Mouse (Mus musculus) hindbrain, embryonic 13.5 days (tissue): ENCODE data around the gene Mthfsl. TPM values are rescaled to one million over a fixed set of nuclear protein-coding genes. Genes with fewer than 3 reads are reported as not detected.
"Not testable (repeated sequence)": the region's sequence is repeated elsewhere in the genome, so short reads cannot be mapped to it uniquely, and the experiment has no call there.

Experiments used
- ATAC-seq: fragments of 200-750 bp; cut with Nextera tagmentation; 2 replicates; pipeline ENCODE4 v1.8.0; 2017; ENCODE audit warnings: moderate TSS enrichment; ENCODE audit not compliant: low FRiP score
- H3K27ac ChIP-seq: fragments of 300-500 bp; sonication (generic); 2 replicates; pipeline ENCODE4 v1.5.1; 2015; ENCODE audit warnings: inconsistent platforms, mild to moderate bottlenecking, moderate library complexity
- H3K27me3 ChIP-seq: fragments of 300-500 bp; sonication (generic); 2 replicates; pipeline ENCODE4 v1.6.1; 2015; ENCODE audit warnings: mild to moderate bottlenecking, inconsistent platforms
- H3K36me3 ChIP-seq: fragments of 300-500 bp; sonication (generic); 2 replicates; pipeline ENCODE4 v1.6.1; 2015; ENCODE audit warnings: mild to moderate bottlenecking, inconsistent platforms
- H3K4me1 ChIP-seq: fragments of 300-500 bp; sonication (generic); replicated peaks from 2 replicates; pipeline ENCODE4 v1.6.1; 2015; ENCODE audit warnings: inconsistent platforms
- H3K4me2 ChIP-seq: fragments of 300-500 bp; sonication (generic); 2 replicates; pipeline ENCODE4 v1.6.1; 2015; ENCODE audit warnings: inconsistent platforms, mild to moderate bottlenecking, moderate library complexity
- H3K4me3 ChIP-seq: fragments of 300-500 bp; sonication (generic); 2 replicates; pipeline ENCODE4 v1.5.1; 2015; ENCODE audit warnings: mild to moderate bottlenecking, inconsistent platforms
- H3K9ac ChIP-seq: fragments of 300-500 bp; sonication (generic); 2 replicates; pipeline ENCODE4 v1.6.1; 2015; ENCODE audit warnings: mild to moderate bottlenecking, inconsistent platforms
- H3K9me3 ChIP-seq: fragments of 300-500 bp; sonication (generic); 2 replicates; pipeline ENCODE4 v1.6.1; 2016; ENCODE audit warnings: inconsistent platforms
- WGBS: fragments of 180-500 bp; shearing (Covaris S2); methylation state at CpG from one replicate; pipeline ENCODE4 v1.1.7; 2015; 5-methylcytosine and 5-hydroxymethylcytosine counted together
- polyA plus RNA-seq: library from polyadenylated mRNA; unstranded; fragments of >200 nt; fragmentation: Nextera tagmentation; extraction: Ambion mirVana; gene quantifications from 2 replicates; pipeline ENCODE4 v1.2.1, GENCODE M21; 2015

The Mthfsl gene
- polyA plus RNA-seq: 41.8 and 44.5 TPM in 2 replicates

DNA sequence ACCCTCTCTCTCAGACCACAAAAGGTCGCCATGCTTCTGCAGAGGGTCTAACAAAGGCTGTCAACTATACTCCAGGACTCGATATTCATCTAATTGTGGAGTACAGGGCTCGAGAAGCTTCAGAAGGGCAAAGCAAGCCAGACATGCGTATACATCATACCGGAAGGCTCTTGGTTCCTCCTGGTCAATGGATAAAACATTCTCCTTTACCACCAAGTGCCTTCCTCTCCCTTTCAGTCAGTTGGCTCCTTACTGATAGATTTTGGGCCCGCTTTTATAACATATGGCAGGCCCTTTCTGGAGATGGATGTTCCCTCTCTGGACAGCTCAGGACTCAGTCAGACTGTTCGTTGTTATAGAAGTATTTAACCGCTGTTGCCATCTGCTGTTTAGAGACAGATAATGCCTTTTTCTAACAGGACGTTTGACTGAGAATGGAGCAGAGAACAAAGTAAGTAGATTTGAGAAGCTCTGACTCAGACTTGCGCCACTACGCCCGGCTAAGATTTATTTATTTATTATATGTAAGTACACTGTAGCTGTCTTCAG lies at the start of gene Mthfsl:
Gene Mthfsl, minus strand, starts transcription at position 308 of the 549 bp plus-strand sequence.
- Histone ChIP-seq H3K9ac (peak within 1 kb of the TSS; percentile 68), H3K4me2 (peak within 1 kb of the TSS; percentile 52), H3K27ac (peak within 1 kb of the TSS; percentile 87), H3K4me3 (peak within 1 kb of the TSS; percentile 37)
- H3K36me3 ChIP-seq, H3K4me1 ChIP-seq, H3K9me3 ChIP-seq, H3K27me3 ChIP-seq: not testable (repeated sequence)
- ATAC-seq: peak; percentile 78
- WGBS: 26% methylated on average over 11 of the region's 12 CpGs

DNA sequence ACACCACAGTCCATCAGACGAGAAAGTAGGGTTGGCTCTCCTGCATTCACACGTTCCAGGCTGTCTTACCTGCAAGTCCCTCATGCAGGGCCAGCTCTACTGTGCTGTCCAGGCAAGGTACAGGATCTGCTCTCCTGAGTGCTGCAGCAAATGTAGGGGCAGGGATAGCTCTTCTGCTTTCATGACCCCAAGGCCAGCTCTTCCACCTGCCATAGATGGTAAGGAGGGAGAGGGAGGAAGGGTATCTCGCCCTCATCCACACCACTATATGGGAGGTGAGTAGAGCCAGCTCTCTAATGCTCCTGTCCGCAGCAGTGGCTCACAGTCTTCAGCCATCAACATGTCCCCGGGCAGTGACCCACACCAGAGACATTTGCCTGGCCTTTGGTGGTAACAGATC lies 49.4 kb upstream of the Mthfsl start:
- 93% methylated on average over 4 of the region's 5 CpGs for WGBS
- H3K27ac ChIP-seq, H3K4me3 ChIP-seq, H3K4me2 ChIP-seq, H3K9ac ChIP-seq, H3K4me1 ChIP-seq, H3K27me3 ChIP-seq, H3K9me3 ChIP-seq, ATAC-seq, H3K36me3 ChIP-seq: not testable (repeated sequence)

DNA sequence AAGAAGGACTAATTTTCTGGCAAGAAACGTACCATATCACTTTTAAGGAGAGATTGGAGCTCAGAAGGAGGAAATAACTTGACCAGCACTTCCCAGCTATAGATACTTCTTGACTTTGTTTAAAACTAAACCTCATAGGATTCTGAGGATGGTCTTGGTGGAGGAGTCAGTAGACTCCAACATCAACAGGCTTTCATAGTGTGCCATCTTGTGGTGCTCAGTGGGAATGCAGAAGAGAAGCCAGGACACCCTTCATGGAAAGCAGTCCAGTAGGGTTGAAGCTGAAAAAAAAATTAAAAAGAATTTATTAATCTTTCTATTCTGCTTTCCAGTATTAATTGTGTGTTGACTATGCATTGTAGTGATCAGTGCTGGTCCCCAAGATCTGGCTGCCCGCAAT lies 26.6 kb upstream of the Mthfsl start:
- H3K4me2 ChIP-seq, H3K4me3 ChIP-seq, H3K36me3 ChIP-seq, H3K27ac ChIP-seq, H3K4me1 ChIP-seq, H3K9ac ChIP-seq, H3K9me3 ChIP-seq, ATAC-seq, H3K27me3 ChIP-seq: not testable (repeated sequence)
- WGBS: 20% methylated on average over 1 of the region's 2 CpGs

DNA sequence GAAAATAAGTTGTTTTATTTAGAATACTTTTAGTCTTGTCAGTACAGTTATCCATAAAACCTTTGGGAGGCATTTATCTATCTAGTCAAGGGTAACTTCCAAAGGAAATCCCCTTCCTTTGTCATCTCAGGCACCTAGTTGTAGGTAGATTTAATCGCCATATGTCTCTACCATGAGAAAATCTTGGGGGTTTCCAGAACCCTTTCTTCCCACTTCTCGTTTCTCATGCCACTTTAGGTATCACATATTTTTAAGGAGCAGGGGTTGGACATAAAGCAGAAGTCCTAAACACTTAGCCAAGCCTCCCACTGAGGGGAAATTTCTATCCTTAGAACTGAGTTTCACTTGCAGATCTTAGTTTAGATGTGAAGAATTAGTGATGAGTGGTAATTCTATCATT lies 25.9 kb upstream of the Mthfsl start:
- not testable (repeated sequence) for H3K4me3 ChIP-seq, ATAC-seq, H3K9ac ChIP-seq, H3K4me1 ChIP-seq, H3K9me3 ChIP-seq, H3K4me2 ChIP-seq, H3K27me3 ChIP-seq, H3K36me3 ChIP-seq, H3K27ac ChIP-seq
- 63% methylated on average over 1 of the region's 2 CpGs for WGBS

DNA sequence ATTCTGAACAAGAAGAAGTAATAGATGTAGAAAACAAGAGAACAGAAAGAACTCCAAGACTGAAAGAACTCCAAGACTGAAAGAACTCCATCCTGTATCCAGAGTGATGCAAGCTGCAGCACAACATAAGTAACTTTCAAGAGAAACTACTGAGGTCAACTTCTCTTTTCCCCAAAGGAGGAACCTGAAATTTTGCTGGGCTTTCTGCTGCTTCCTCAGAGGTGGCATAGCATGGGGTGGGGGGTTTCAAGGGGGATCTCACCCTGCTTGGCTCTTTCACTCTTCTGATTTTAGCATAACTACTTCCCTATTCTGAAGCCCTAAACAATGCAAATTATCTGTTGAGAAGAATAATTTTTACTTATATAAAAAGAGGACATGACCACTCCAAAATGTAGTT lies 15.2 kb upstream of the Mthfsl start:
- H3K9ac ChIP-seq, ATAC-seq, H3K27ac ChIP-seq, H3K36me3 ChIP-seq, H3K4me3 ChIP-seq, H3K27me3 ChIP-seq, H3K4me2 ChIP-seq, H3K4me1 ChIP-seq, H3K9me3 ChIP-seq: not testable (repeated sequence)

DNA sequence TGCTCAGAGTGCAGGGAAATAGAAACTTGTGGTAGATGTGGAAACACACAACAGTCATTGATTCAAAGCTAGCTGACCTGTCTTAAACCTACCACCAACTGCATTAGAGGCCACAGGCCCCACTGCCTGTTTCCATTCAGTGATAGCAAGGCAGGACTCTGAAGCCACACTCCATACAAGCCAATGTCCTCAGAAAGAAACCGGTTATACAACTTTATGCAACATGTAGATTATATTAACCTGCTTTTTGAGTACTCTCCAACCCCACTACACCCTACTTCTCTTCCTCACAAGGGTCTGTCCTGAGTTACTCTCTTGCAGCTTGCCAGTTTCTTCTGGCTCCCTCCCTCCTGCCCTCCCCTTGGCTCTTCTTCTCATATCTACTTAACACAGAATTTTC lies 13.1 kb upstream of the Mthfsl start:
- H3K9me3 ChIP-seq, H3K27ac ChIP-seq, H3K4me1 ChIP-seq, H3K4me3 ChIP-seq, H3K9ac ChIP-seq, H3K27me3 ChIP-seq, ATAC-seq, H3K4me2 ChIP-seq, H3K36me3 ChIP-seq: not testable (repeated sequence)
- WGBS: 95% methylated on average over 1 of the region's 1 CpGs

DNA sequence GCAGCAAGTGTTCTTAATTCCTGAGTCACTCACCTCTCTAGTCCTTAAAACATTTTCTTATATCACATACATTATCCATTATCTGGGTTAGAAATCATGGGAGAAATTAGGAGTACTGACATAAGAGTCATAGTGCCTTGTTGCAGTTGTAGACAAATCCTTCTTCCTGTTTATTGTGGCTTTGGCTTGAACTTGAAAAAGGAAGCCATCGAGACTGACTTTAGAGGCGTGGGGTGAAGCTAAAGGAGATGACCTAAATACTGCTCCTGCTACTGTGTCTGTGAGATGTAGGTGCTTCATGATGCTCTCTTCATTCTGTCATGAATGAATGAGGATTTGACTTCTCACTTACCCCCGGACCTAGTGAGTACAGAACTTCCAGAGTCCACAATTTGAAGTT lies 12.2 kb upstream of the Mthfsl start:
- H3K27me3 ChIP-seq, H3K9ac ChIP-seq, H3K9me3 ChIP-seq, H3K36me3 ChIP-seq, ATAC-seq, H3K4me3 ChIP-seq, H3K4me2 ChIP-seq, H3K4me1 ChIP-seq, H3K27ac ChIP-seq: not testable (repeated sequence)
- WGBS: 92% methylated on average over 2 of the region's 3 CpGs

DNA sequence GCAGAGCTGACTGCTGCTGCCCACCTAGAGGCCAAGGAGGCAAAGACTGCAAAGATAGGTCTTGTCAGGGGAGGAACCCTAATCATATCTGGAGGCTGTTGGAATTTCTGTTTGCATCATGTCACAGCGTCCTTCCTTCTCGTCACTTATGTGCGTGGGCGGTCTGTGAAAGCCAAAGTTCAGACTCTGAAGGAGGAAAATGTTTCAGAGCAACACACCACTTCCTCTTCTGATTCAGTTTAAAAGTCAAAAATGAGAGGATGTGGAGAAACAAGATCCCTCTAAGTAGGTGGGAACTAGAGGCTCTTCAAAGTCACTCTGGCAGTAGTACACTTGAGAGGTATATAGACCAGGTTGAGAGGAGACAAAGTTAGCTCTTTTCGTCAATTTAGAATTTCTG lies 11.6 kb upstream of the Mthfsl start, which contains the start of gene Bcl2a1d:
Gene Bcl2a1d, minus strand, starts transcription at position 187 of the 400 bp plus-strand sequence.
- WGBS: 90% methylated on average over 5 of the region's 5 CpGs
- not testable (repeated sequence) for ATAC-seq, H3K4me2 ChIP-seq, H3K4me1 ChIP-seq, H3K4me3 ChIP-seq, H3K27ac ChIP-seq, H3K36me3 ChIP-seq, H3K27me3 ChIP-seq, H3K9ac ChIP-seq, H3K9me3 ChIP-seq

DNA sequence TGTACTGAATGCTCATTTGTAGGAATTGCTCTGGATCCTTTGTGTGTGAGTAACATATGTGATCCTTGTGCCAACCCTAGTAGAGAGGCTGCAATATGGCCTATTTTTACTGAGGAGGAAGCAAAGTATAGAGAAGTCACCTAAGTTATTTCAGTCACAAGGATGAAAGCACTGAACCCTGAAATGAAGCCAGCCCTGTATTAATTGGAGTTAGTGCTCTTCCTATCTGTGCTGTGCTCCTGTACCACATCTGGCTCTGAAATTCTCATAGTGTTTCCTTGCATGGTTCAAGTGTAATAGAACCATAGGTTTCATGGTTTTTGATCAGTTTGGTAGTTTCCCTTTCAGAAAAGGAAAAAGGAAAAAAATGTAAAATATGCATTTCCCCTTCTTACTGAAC lies 8.2 kb upstream of the Mthfsl start:
- H3K27me3 ChIP-seq, H3K4me3 ChIP-seq, H3K4me2 ChIP-seq, H3K9me3 ChIP-seq, H3K27ac ChIP-seq, H3K4me1 ChIP-seq, ATAC-seq, H3K36me3 ChIP-seq, H3K9ac ChIP-seq: not testable (repeated sequence)

DNA sequence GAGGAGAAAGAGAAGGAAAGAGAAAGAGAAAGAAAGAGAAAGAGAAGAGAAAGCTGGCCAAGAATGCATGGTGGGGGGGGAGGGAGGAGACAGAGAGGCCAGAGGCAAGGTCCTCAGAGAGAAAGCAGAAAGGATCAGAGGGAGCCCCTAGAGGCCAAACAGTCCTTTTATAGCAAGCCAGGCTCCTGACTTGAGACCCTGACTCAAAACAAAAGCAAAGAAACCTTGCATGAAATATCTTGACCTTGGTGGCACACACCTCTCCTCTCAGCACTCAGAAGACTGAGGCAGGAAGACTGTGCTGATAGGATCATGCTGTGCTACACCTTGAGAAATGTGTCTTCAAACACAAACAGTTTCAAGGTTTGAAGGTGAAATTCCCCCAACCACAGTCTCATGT lies 1.5 kb upstream of the Mthfsl start:
- ATAC-seq, H3K4me2 ChIP-seq, H3K4me1 ChIP-seq, H3K9me3 ChIP-seq, H3K36me3 ChIP-seq, H3K27me3 ChIP-seq, H3K27ac ChIP-seq, H3K9ac ChIP-seq, H3K4me3 ChIP-seq: not testable (repeated sequence)

DNA sequence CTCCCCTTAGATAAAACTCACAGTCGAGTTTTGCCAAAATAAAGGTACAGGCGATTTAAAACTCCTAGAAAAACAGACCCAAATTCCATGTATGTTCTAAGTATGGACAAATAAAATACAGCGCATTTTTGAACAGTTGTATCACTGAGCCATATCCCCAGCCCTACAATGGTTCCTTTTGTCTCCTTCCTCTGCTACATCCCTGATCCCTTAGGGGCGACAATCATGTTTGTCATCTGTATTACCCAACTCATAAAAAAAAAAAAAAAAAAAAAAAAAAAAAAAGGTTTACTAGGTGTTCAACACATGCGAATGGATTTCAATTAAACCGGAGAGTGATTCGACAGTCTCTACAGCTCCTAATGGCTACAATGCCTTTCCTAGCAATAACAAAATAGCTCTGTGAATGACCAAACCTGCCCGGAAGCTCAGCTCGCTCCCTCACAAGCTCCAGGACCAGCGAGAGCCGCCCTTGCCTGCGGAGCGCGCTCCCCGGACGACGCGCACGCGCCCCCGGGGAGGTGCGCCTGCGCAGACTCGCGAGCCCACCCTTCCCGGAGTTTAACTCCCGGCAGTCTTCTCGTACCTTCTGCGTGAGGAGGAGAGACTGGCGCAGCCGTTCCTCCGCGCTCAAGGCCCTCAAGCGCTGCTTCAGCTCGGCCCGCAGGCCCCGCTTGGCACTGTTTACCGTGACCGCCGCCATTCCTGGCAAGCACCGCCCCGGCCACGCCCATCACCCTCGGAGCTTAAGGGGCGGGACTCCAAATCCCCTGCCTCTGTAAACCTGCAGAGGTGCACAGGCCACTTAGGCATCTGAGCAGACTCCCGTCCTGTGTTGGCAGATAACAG lies 799 bp downstream of the Mthfsl start:
- not testable (repeated sequence) for H3K9me3 ChIP-seq, H3K36me3 ChIP-seq, H3K27me3 ChIP-seq, H3K4me1 ChIP-seq
- Histone ChIP-seq H3K27ac (peak overlapping the region; percentile 79), H3K4me3 (peak overlapping the region; percentile 37), H3K4me2 (peak overlapping the region; percentile 49), H3K9ac (peak overlapping the region; percentile 49; the same call in 1 of the 2 replicates)
- peak; percentile 96 for ATAC-seq
- 7% methylated on average over 19 of the region's 46 CpGs for WGBS

DNA sequence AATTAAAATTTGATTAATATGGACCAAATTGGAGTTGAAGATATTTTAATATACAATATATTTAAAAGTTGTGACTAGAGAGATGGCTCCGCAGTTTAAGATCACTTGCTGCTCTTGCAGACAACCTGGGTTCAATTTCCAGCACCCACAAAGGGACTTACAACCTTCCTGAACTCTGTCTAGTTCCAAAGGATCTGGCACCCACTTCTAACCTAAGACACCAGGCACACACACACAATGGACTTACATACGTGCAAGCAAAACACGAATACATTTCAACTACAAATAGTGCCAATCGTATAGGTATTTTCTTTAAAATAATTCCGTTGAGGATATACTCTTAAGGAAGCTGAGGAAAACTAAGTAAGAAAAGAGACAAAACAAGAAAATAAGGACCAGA lies 1.5 kb downstream of the Mthfsl start:
- not testable (repeated sequence) for H3K27ac ChIP-seq, H3K9me3 ChIP-seq, H3K4me1 ChIP-seq, H3K27me3 ChIP-seq, ATAC-seq, H3K36me3 ChIP-seq
- Histone ChIP-seq H3K4me3 (peak overlapping the region; percentile 37; the same call in 1 of the 2 replicates), H3K9ac (0 out of 2 replicates have a peak overlapping the region, but pooled peaks have one; percentile 49), H3K4me2 (peak overlapping the region; percentile 49)
- WGBS: 72% methylated on average over 5 of the region's 5 CpGs

DNA sequence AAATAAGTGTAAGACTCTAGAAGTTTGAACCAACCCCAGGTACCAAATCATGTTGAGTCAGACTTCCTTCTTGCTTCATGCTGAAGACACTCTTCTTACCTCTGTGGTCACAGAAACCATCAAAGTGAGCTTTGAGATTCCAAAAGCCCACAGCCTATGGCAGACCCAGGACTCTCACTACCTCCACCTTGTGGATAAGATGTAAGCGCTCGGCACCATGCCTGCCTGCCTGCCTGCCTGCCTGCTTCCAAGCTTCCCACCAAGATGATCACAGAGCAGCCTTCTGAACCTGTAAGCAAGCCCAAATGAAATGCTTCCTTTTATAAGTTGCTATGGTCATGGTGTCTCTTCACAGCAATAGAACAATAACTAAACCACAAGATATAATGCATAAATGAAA lies 2.0 kb downstream of the Mthfsl start:
- H3K4me2 ChIP-seq, H3K9ac ChIP-seq, H3K27ac ChIP-seq, H3K27me3 ChIP-seq, H3K4me1 ChIP-seq, H3K4me3 ChIP-seq, H3K9me3 ChIP-seq, H3K36me3 ChIP-seq, ATAC-seq: not testable (repeated sequence)
- 24% methylated on average over 2 of the region's 2 CpGs for WGBS
